Mouse (Mus musculus) G1E (cell line): ENCODE results near the gene Arhgef7.

Experiments
- CTCF ChIP-seq: IDR thresholded peaks from 2 replicates; pipeline ENCODE4 v1.5.1; 2012; ENCODE audit warnings: low read depth, low read length, inconsistent platforms, mixed read lengths
- GATA1 ChIP-seq: IDR thresholded peaks from 2 replicates; pipeline ENCODE4 v1.6.1; 2012; ENCODE audit warnings: borderline replicate concordance, low read length, inconsistent platforms, mixed read lengths
- POLR2AphosphoS5 ChIP-seq: IDR thresholded peaks from 2 replicates; pipeline ENCODE4 v1.6.1; 2012; ENCODE audit warnings: low read depth, low read length, inconsistent platforms; ENCODE audit not compliant: insufficient replicate concordance
- TAL1 ChIP-seq: conservative IDR thresholded peaks from 2 replicates; pipeline ENCODE4 v1.6.1; 2012; ENCODE audit warnings: low read depth, low read length, inconsistent platforms, mixed read lengths

GRCm38 (mm10) chr8:11808047-11808446 lies 80.5 kb downstream of the Arhgef7 start:
- TF ChIP-seq CTCF (no peak), GATA1 (no peak), TAL1 (no peak), POLR2AphosphoS5 (no peak)
